Mouse (Mus musculus) mesoderm, embryonic 11.5 days (tissue): ENCODE results near the gene Tmem30b.
"Not testable (repeated sequence)": the region's sequence is repeated elsewhere in the genome, so short reads cannot be mapped to it uniquely, and the experiment has no call there.

Experiments
- DNase-seq: peaks from one replicate; pipeline ENCODE4 v3.0.0-alpha.2; 2012; ENCODE audit warnings: low read depth, low spot score

The Tmem30b gene

GRCm38 (mm10) chr12:73546086-73546711, at the start of gene Tmem30b:
Tmem30b (minus strand) TSS chr12:73546392.
- no peak for DNase-seq

GRCm38 (mm10) chr12:73595226-73595625, 49.0 kb upstream of the Tmem30b start:
- DNase-seq, result no peak

- no peak for DNase-seq
Measured at GRCm38 (mm10) chr12:73594177-73594745, 48.1 kb upstream of the Tmem30b start.

GRCm38 (mm10) chr12:73593021-73593798, 47.0 kb upstream of the Tmem30b start:
- DNase-seq, result no peak

- no peak for DNase-seq
Measured at GRCm38 (mm10) chr12:73591625-73592024, 45.4 kb upstream of the Tmem30b start.

- DNase-seq, result no peak
Measured at GRCm38 (mm10) chr12:73590627-73591276, 44.6 kb upstream of the Tmem30b start.

GRCm38 (mm10) chr12:73587262-73587661, 41.1 kb upstream of the Tmem30b start:
- DNase-seq, result no peak

- DNase-seq, result no peak
Measured at GRCm38 (mm10) chr12:73585850-73586249, 39.7 kb upstream of the Tmem30b start.

- no peak for DNase-seq
Measured at GRCm38 (mm10) chr12:73585241-73585801, 39.1 kb upstream of the Tmem30b start.

GRCm38 (mm10) chr12:73584610-73585240, 38.5 kb upstream of the Tmem30b start, which contains the start of gene Prkch:
Prkch (plus strand) TSS chr12:73584796.
- peak; percentile 85 for DNase-seq

GRCm38 (mm10) chr12:73583813-73584609, 37.8 kb upstream of the Tmem30b start:
- no peak for DNase-seq

GRCm38 (mm10) chr12:73583318-73583717, 37.1 kb upstream of the Tmem30b start:
- no peak for DNase-seq

- no peak for DNase-seq
Measured at GRCm38 (mm10) chr12:73580811-73581210, 34.6 kb upstream of the Tmem30b start.

- DNase-seq, result no peak
Measured at GRCm38 (mm10) chr12:73578141-73578540, 31.9 kb upstream of the Tmem30b start.

- DNase-seq, result no peak
Measured at GRCm38 (mm10) chr12:73574632-73575031, 28.4 kb upstream of the Tmem30b start.

- DNase-seq, result no peak
Measured at GRCm38 (mm10) chr12:73565620-73565969, 19.4 kb upstream of the Tmem30b start.

GRCm38 (mm10) chr12:73564795-73565619, 18.8 kb upstream of the Tmem30b start:
- DNase-seq, result peak; percentile 65

GRCm38 (mm10) chr12:73564176-73564575, 18.0 kb upstream of the Tmem30b start:
- DNase-seq, result no peak

GRCm38 (mm10) chr12:73563122-73563521, 16.9 kb upstream of the Tmem30b start:
- DNase-seq, result not testable (repeated sequence)

- no peak for DNase-seq
Measured at GRCm38 (mm10) chr12:73560091-73560490, 13.9 kb upstream of the Tmem30b start.
